Mouse (Mus musculus) embryo, embryonic 10 days (tissue): ENCODE measurements at regions not wholly inside any gene's neighbourhood (a gene's known extent, or its start where the extent isn't known, plus 50 kb on each side); places are given as distances from the start of the nearest gene placed in this dataset.

Source experiments
- DNase-seq: peaks from one replicate; pipeline ENCODE4 v3.0.0-alpha.2; 2015; ENCODE audit warnings: low spot score

GRCm38 (mm10) chr1:24832246-24832645 lies 153.8 kb downstream of the Lmbrd1 start:
- DNase-seq = no peak

DNA sequence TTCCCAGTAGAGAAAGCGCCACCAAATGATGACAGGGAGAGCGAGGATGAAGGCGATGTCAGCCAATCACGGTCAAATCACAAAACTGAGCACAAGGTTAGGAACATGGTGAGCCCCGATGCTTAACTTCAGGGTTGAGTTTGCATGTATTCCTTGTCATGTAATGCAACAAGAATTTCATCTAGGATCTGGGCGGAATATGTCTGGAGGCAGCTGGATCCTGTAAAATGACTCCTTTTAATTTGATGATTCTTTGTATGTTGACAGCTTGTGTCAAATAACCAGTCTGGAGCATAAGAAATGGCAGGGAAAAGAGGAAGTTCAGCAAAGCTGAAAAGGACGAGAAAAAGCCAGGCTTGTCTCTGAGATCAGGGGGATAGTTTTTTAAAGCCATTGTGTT lies 188.4 kb downstream of the Lmbrd1 start:
- DNase-seq = no peak

- DNase-seq = no peak
Measured at GRCm38 (mm10) chr1:24869772-24870171, 191.3 kb downstream of the Lmbrd1 start.

DNA sequence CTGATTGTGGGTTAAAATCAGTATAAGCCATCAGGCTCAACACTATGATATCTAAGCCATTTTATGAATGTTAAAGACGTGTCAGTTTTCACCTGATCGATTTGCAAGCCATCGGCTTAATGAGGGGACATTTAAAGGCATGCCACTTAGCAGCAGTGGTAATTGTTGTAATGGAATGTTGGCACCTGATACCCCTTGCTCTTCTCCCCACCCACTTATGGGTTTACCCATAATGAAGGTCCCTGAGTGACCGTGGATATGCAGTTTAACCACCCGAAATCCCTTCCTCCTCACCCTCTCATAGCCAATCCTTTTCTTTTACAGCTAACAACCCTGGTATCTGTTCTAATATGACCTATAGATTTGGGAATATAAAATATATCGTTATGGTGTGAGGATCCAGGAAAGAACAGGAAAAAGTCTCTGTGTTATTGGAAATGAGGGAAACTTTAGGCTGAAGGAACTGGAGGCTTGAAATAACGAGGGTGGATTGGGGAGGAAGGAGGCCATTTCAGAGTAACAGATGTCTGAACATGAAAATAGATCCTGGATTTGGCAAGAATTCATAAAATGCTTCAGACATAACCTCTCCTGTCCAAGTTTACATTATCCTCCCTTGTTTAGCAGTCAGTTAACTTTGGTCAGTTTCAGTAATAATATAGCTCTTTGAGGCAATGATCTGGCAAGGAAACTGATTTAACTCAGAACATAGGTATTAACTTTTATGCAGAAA lies 192.4 kb downstream of the Lmbrd1 start:
- DNase-seq = no peak

- no peak for DNase-seq
Measured at GRCm38 (mm10) chr1:24877014-24877413, 198.6 kb downstream of the Lmbrd1 start.

DNA sequence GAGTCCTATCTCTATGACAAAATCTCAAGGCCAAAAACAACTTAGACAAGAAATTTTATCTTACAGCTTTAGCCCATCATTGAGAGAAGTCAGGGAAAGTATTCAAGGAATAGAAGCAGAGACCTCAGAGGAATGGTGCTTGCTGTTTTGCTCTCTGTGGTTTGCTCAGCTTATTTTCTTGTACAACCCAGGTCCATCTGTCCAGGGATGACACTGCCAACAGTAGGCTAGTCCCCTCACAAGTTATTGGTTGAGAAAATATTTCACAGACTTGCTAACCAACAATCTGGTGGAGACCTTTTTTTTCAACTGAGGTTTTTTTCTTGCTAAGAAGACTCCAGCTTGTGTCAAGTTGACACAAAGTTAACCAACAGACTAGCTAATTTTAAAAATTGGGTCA lies 205.2 kb downstream of the Lmbrd1 start:
- DNase-seq = no peak

DNA sequence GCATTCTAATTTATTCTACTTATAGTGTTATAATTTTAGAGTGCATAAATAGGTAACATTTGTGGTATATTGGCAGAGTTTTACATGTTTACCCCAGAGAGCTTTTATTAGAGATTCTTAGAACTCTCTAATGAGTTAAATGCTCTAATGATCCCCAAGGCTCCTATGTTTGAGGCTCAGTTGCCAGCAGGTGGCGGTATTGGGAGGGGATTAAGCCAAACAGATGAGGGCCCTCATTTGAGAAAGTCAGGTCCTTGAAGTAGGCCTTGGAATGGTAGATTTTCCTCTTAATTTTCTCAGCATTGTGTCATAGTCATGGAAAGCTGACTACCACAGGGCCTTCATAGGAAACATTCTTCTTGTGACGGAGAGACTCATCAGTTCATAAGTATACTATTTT lies 222.8 kb downstream of the Lmbrd1 start:
- DNase-seq = peak; percentile 78

GRCm38 (mm10) chr1:24938303-24939263 lies 260.2 kb downstream of the Lmbrd1 start:
- no peak for DNase-seq

- DNase-seq = no peak
Measured at GRCm38 (mm10) chr1:24942757-24943296, 264.4 kb downstream of the Lmbrd1 start.

DNA sequence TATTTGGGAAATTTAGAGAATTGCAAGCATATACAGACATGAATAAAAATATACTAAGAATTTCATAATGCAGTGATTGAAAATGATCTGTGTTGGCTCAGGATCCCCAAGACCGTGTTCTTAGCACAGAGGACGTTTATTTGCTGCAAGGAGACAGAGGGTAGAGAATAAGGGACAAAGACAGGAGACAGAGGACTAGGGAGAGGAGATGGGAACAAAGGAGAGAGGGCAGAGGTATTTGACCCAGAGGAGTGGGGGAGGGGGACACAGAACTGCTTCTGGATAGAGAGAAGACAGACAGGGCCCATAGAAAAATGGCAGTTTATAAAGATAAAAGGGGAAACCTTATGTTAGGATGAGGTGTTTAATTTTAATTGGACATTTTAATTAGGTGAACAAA lies 265.0 kb downstream of the Lmbrd1 start:
- no peak for DNase-seq

- no peak for DNase-seq
Measured at GRCm38 (mm10) chr1:24972681-24973080, 294.3 kb downstream of the Lmbrd1 start.

GRCm38 (mm10) chr1:25008456-25009169 lies 330.2 kb downstream of the Lmbrd1 start:
- no peak for DNase-seq

DNA sequence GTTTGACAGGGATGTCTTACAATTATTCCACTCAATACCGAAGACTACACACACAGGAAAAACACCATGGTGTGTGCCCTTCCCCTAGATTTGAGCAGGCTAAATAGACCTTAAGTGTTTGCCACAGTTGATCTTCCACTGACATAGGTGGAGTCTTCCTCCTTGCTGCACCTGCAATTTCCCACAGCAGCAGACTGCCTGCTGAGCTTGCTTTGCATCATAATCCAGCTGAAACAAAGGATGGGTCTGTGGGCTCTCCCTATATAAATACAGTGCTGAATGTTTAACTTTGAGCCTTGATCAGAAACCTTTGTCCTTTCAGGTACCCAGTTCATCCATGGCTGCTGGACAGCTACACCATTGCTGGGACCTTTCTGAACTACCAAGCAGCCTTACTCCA lies 334.3 kb downstream of the Lmbrd1 start:
- no peak for DNase-seq
